Comparison of ENCODE assay signal across 16 mouse cellular contexts in the genomic region with DNA sequence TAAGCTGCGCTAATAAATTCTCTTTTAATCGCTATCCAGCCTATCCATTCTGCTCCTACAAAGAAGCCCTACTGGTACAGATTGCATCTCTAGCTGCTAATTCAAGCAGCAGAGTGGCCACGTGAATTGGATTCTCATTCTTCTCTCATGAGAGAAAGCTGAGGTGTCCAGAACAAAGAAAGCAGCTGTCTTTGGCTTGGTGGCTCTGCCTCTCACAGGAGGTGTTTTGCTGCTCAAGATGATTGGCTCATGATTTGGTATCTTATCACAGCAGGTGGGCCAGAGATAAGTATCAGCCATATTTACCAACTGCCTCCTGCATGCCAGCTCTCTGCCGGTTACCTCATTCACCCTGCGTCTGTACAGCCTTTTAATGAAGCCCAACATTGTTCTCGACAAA. TPM values are rescaled to one million over a fixed set of nuclear protein-coding genes. Genes with fewer than 3 reads are reported as not detected.
DNase-seq lines count a peak whose midpoint lies in the region; ATAC-seq and TF ChIP-seq lines count a peak whose summit lies in the region.
"Had no signal": no experiment of that assay in that cellular context is flagged by ENCODE, and none has a peak within 500 bp of the region (broad histone marks: within the 10 kb centered on the region; RNA-seq: fewer than 3 reads in every experiment).

No protein-coding gene starts in this region.

- no peaks in the 10 kb centered on the region for H3K9me3 ChIP-seq in heart, embryonic 16.5 days (replicated peaks; ENCODE audit: control insufficient read depth, low read length)
- H3K9me3 ChIP-seq in forebrain, embryonic 16.5 days (ENCODE audit: control insufficient read depth, low read length) = no peaks in the 10 kb centered on the region
- no peaks in the 10 kb centered on the region for H3K9me3 ChIP-seq in midbrain, embryonic 13.5 days
- H3K9me3 ChIP-seq: embryonic facial prominence, embryonic 13.5 days; heart, embryonic 15.5 days; stomach, embryonic 15.5 days had no signal

- WGBS in heart, embryonic 16.5 days = 68% methylated on average over 6 of the region's 6 CpGs
- WGBS in forebrain, embryonic 16.5 days = 30% methylated on average over 6 of the region's 6 CpGs
- WGBS in midbrain, embryonic 13.5 days = 39% methylated on average over 6 of the region's 6 CpGs

- no peak overlapping the region for H3K9ac ChIP-seq in heart, embryonic 16.5 days (ENCODE audit: low read length)
- H3K9ac ChIP-seq in forebrain, embryonic 16.5 days (replicated peaks; ENCODE audit: low read depth, low read length) = no peak overlapping the region
- no peak overlapping the region for H3K9ac ChIP-seq in midbrain, embryonic 13.5 days (replicated peaks)
- H3K9ac ChIP-seq: embryonic facial prominence, embryonic 13.5 days; heart, embryonic 15.5 days; stomach, embryonic 15.5 days had no signal

- TF ChIP-seq CTCF in brain, embryonic 14.5 days (IDR thresholded peaks at IDR 0.05; ENCODE audit: borderline replicate concordance, extremely low read depth, insufficient read depth, insufficient read length) = no peak

- no peak overlapping the region for H3K4me2 ChIP-seq in heart, embryonic 16.5 days (ENCODE audit: low read depth, low read length)
- H3K4me2 ChIP-seq in forebrain, embryonic 16.5 days (ENCODE audit: low read length) = no peak overlapping the region
- no peak overlapping the region for H3K4me2 ChIP-seq in midbrain, embryonic 13.5 days (replicated peaks)
- H3K4me2 ChIP-seq: embryonic facial prominence, embryonic 13.5 days; heart, embryonic 15.5 days; stomach, embryonic 15.5 days had no signal

- peaks cover 12% of the 10 kb centered on the region for H3K4me1 ChIP-seq in heart, embryonic 16.5 days (ENCODE audit: control insufficient read depth, insufficient read depth, low read length)
- H3K4me1 ChIP-seq in forebrain, embryonic 16.5 days (replicated peaks; ENCODE audit: control insufficient read depth, insufficient read depth, low read length) = peaks cover 19% of the 10 kb centered on the region
- peaks cover 31% of the 10 kb centered on the region for H3K4me1 ChIP-seq in midbrain, embryonic 13.5 days (replicated peaks)
- H3K4me1 ChIP-seq: embryonic facial prominence, embryonic 13.5 days; stomach, embryonic 15.5 days had no signal

- no peaks in the 10 kb centered on the region for H3K36me3 ChIP-seq in heart, embryonic 16.5 days (ENCODE audit: control insufficient read depth, insufficient read depth)
- H3K36me3 ChIP-seq in forebrain, embryonic 16.5 days (ENCODE audit: control insufficient read depth, insufficient read depth) = no peaks in the 10 kb centered on the region
- no peaks in the 10 kb centered on the region for H3K36me3 ChIP-seq in midbrain, embryonic 13.5 days
- H3K36me3 ChIP-seq: embryonic facial prominence, embryonic 13.5 days; heart, embryonic 15.5 days; stomach, embryonic 15.5 days had no signal

- H3K27ac ChIP-seq in heart, embryonic 16.5 days (ENCODE audit: low read length) = peak overlapping the region; percentile 38; the same call in 1 of the 2 replicates
- H3K27ac ChIP-seq in forebrain, embryonic 16.5 days (ENCODE audit: low read length) = peak overlapping the region; percentile 10
- peak overlapping the region; percentile 44 for H3K27ac ChIP-seq in midbrain, embryonic 13.5 days
- H3K27ac ChIP-seq: embryonic facial prominence, embryonic 13.5 days; heart, embryonic 15.5 days; stomach, embryonic 15.5 days had no signal

- no peaks in the 10 kb centered on the region for H3K27me3 ChIP-seq in heart, embryonic 16.5 days (ENCODE audit: control insufficient read depth, insufficient read depth, low read length)
- H3K27me3 ChIP-seq in forebrain, embryonic 16.5 days (replicated peaks; ENCODE audit: control insufficient read depth, insufficient read depth, low read length) = no peaks in the 10 kb centered on the region
- no peaks in the 10 kb centered on the region for H3K27me3 ChIP-seq in midbrain, embryonic 13.5 days
- H3K27me3 ChIP-seq: embryonic facial prominence, embryonic 13.5 days; heart, embryonic 15.5 days; stomach, embryonic 15.5 days had no signal

- ATAC-seq in heart, embryonic 16.5 days (replicated peaks; ENCODE audit: extremely low read depth, insufficient read depth, low FRiP score) = no peak
- ATAC-seq in forebrain, embryonic 16.5 days = no peak
- ATAC-seq in midbrain, embryonic 13.5 days = no peak
- ATAC-seq in granulocyte monocyte progenitor cell, adult 5-6 weeks (replicated peaks; ENCODE audit: poor library complexity, severe bottlenecking) = no peak

- no peak for TF ChIP-seq POLR2A in brain, embryonic 14.5 days (IDR thresholded peaks at IDR 0.05; ENCODE audit: borderline replicate concordance, extremely low read depth, insufficient read depth, insufficient read length, poor library complexity, severe bottlenecking)

- no peak for DNase-seq in heart, adult 9 months (ENCODE audit: low spot score in 2 of 2)
- DNase-seq in brain, embryonic 14.5 days (ENCODE audit: low read depth) = peak; percentile 66
- DNase-seq in layer of hippocampus, adult 8-10 months (ENCODE audit: low spot score in 2 of 2) = no peak
- DNase-seq in kidney, postnatal 25 days = no peak
- DNase-seq: adrenal gland, adult 8-10 months; cerebellum, adult 2 months; heart, adult 18-20 months; left cerebral cortex, postnatal 4 days; lung, adult 18-20 months had no signal

- H3K4me3 ChIP-seq in heart, embryonic 16.5 days (ENCODE audit: low read length) = no peak overlapping the region
- H3K4me3 ChIP-seq in forebrain, embryonic 16.5 days (replicated peaks; ENCODE audit: low read length) = no peak overlapping the region
- no peak overlapping the region for H3K4me3 ChIP-seq in midbrain, embryonic 13.5 days (replicated peaks)
- H3K4me3 ChIP-seq: embryonic facial prominence, embryonic 13.5 days; heart, embryonic 15.5 days; stomach, embryonic 15.5 days had no signal

RNA-seq across cellular contexts. Expression of gene Znrf2, which starts 34.8 kb away (rescaled TPM):
- polyA plus RNA-seq in heart, embryonic 16.5 days (2015; fragmentation: Nextera tagmentation; extraction: Ambion mirVana) = 3.1 and 3.3 TPM in 2 replicates
- polyA plus RNA-seq in brain, embryonic 14.5 days (2012; rRNA removed) = 19.3 and 19.6 TPM in 2 replicates
- polyA plus RNA-seq in forebrain, embryonic 16.5 days (2015; fragmentation: Nextera tagmentation; extraction: Ambion mirVana) = 19.5 and 23.2 TPM in 2 replicates
- 6.0 and 6.4 TPM in 2 replicates for polyA plus RNA-seq in midbrain, embryonic 13.5 days (2015; fragmentation: Nextera tagmentation; extraction: Ambion mirVana)
- total RNA-seq in layer of hippocampus, adult 8-10 months (2022) = 10 to 100 TPM; 20.1 to 33.5 (median 22.8) TPM
- 50.5 and 62.5 TPM in 2 replicates for total RNA-seq in granulocyte monocyte progenitor cell, adult 5-6 weeks (2014; fragmentation: Nextera tagmentation)
- 66.7 and 73.5 TPM in 2 replicates for total RNA-seq in granulocyte monocyte progenitor cell, adult 5-6 weeks (2017)
